Mouse (Mus musculus) telencephalon, adult 2 months (tissue): ENCODE results near the gene Ntn5.

Source experiments
- DNase-seq: peaks from one replicate; pipeline ENCODE4 v3.0.0-alpha.2; 2011; ENCODE audit warnings: low read depth, low spot score

Gene Ntn5

DNA sequence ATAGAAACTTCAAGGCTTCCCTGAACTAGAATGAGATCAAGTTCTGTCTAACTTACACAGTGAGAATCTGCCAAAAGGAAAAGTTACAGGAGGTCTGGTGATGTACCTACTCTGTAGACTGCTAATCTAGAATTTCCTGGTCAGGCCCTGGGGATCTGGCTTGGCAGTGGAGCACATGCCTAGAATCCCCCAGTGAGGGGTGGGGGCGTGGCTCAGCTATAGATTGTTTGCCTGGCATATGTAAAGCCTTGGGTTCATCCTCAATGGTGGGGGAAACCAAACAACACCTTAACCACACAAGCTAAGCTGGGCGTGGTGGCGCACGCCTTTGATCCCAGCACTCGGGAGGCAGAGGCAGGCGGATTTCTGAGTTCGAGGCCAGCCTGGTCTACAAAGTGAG is 14.1 kb downstream of the Ntn5 start:
- DNase-seq: no peak

DNA sequence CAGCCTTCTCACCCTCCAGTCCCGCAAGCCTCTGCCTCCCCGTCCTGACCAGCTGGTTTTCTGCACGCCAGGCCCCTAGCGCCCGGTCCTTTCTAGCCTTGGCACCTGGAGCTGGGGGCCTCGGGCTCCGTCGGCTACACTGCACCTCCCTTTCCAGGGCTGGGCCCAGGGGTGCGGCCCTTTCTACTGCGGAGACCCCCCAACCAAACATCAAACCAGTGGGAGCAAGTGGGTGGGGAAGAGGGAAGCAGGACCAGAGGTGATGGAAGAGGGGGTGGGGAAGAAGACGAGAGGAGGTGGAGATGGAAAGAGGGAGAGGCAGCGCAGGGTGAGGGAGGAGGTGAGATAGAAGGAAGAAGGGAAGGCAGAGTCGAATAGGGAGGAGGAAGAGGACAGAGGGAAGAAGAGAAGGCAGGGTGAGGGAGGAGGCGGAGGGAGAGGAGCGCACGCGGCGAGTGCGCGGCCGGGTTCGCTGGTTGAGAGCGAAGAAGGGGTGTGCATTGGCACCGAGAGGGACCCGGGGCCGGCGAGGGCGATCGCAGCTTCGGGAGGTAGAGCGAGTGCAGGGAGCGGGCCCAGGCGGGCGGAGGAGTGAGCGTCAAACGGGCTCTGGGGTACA is 15.8 kb downstream of the Ntn5 start, which contains the start of gene Car11:
Car11 (plus strand) TSS at position 321 of the 619 bp plus-strand sequence.
- DNase-seq: no peak

DNA sequence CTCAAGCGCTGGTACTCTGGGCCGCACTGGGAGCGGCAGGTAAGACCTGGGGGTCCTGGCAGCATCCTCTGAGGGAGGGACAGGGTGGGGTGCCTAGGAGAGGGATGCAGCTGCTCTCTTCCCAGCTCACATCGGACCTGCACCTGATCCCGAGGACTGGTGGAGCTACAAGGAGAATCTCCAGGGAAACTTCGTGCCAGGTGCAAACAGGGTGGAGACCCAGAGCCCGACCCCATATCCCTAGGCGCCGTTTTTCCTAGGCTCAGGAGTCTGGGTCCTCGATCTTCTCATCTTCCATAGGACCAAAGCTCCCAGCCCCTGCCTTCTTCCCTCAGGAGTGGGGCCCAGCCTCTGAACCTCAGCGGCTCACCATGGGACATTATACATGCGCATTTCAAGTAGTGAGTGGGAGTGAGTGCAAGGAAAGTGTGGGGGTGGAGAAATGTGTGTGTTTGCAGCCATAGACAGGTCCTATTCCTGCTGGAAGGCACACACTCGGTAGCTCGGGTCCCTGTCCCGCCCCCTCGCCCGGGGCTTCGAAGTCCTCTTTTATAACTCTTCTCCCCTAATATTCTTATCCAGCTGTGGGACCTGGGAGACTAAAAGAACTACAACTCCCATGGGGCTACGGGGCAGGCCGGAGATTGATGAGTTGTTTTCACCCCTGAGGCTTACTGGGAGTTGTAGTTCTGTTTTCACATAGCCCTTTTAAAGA is 16.6 kb downstream of the Ntn5 start:
- peak; percentile 92 for DNase-seq

DNA sequence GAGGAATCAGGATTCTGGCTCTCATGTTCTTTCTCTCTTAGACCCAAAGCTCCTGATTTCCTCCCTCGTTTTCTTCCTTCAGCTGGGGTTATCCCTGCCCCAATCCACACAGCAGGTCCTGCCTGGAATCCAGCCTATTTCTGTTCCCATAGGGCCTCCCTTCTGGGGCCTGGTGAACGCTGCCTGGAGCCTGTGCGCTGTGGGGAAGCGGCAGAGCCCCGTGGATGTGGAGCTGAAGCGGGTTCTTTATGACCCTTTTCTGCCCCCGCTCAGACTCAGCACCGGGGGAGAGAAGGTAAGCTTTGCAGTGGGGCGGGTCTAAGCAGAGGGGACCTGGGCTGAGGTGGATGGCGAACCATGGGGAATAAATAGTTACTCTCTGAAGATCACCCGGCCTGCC is 17.2 kb downstream of the Ntn5 start:
- DNase-seq: no peak

DNA sequence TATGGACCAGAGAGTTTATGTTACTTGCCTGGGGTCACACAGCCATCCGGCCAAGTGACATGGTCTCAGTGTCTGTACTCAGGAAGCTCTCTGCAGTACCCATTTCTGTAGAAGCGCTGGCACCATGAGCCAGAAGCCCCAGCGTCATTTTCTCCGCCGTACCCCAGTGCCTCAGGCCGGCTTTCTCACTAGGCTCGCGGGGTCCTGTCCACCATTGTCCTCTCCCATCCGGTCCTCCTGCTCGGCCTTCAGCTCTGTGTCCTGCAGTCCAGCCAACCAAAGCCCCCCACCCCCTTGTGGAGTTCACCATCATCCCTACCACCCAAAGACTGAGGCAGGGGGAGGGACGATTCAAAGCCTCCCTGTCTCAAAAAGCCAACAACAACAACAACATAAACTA is 17.8 kb downstream of the Ntn5 start:
- no peak for DNase-seq

DNA sequence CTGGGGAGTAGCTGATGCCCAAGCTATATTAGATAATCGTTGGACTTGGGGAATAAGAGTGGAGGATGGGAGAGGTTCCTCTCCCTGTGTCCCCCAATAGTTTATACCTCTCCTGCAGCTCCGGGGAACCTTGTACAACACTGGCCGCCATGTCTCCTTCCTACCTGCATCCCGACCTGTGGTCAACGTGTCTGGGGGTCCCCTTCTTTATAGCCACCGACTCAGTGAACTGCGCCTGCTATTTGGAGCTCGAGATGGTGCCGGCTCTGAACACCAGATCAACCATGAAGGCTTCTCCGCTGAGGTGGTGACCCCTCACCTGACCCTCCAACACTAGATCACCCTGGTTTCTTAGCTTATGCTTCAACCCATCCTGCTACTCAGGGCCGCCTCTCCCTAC is 18.5 kb downstream of the Ntn5 start:
- no peak for DNase-seq

DNA sequence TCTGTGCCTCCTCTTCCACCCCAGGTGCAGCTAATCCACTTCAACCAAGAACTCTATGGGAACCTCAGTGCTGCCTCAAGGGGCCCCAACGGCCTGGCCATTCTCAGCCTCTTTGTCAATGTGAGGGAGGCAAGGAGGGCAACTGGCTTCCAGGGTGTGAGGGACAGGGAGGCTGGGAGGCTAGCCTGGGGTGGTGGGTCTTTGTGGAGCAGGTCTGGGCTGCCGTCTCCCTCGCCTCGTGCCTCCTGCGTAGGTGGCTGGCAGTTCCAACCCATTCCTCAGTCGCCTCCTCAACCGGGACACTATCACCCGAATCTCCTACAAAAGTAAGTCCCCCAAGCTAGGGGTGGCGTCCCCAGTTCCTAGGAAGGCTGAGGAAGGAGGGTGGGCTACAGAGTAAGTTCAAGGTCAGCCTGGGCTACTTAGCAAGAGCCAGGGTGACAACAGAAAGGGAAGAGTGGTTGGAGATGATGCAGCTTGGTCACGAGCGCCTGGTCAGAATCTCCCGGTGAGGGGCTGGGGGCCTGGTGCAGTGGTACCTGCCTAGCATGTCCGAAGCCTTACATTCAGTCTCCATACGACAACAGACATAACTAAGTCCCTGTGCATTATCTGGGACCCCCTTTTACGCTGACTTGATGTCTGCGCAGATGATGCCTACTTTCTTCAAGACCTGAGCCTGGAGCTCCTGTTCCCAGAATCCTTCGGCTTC is 19.1 kb downstream of the Ntn5 start:
- no peak for DNase-seq

DNA sequence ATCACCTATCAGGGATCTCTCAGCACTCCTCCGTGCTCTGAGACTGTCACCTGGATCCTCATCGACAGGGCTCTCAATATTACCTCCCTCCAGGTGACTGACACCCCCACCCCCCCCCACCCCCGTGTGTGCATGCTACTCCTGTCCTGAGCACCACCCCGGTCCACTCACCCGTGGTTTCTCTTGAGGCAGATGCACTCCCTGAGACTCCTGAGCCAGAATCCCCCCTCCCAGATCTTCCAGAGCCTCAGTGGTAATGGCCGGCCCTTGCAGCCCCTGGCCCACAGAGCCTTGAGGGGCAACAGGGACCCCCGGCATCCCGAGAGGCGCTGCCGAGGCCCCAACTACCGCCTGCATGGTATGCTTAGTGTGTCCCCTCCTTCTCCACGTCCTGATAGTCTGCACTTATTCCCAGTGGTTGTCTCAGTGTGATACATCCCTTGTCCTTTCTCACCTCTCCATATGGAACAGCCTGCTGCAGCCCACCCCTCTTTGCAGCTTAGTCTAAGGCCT is 19.8 kb downstream of the Ntn5 start:
- DNase-seq: no peak

DNA sequence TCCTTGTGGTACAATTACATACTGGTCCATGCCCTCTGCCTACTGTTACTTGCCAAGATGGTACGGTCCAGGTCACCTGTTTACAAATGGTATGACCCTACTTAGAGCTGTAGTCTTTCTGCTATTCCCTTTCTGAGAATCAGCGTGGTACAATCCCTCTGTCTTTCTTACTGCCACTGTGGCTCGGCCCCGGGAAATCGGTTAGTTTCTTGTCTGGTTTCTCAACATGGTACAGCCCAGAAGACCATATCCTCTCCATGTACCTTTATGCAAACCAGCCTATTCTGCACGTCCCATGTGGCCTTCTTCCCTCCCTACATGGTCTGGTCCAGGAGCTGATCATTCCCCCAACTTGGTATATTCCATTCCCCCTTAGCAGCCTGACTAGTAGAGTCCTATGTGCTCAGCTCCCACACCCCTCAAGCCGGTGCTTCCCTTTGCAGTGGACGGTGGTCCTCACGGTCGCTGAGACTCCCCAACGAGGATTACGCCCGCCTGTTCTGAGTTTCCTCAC is 20.3 kb downstream of the Ntn5 start:
- DNase-seq: peak; percentile 95

DNA sequence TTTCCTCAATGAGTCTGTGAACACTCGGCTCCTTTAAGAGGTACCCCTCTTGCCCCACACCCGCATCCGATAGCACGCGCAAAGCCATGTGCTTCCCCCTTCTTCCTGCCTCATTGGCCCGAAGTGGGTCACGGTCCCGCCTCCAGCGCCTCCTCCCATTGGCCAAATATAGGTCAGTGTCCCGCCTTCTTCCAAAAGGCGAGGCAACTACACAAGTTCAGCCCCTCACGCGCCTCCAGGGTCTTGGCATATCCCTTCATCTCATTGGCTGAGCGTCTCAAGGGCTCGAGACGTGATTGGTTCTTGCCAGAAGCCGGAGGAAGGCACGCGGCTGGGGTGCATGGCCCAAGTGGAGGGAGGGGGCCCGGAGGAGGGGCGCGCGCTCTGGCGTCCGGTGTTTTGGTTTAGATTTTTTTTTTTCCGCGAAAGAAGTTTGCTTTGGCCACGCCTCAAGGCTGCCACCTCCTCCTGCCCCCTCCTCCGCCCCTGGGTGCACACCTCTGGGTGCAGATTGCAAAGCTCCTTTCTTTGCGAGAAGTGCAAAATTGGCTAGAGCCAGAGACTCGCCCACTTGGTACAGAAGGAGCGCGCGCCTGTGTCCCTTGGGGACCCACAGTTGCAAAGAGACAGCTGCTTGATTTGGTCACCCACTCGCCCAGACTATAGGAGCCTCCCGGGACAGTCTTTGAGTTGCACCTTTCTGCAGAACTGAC is 21.1 kb downstream of the Ntn5 start, which contains the start of gene Dbp:
Dbp (plus strand) TSS at position 359 of the 713 bp plus-strand sequence.
- DNase-seq: peak; percentile 100

DNA sequence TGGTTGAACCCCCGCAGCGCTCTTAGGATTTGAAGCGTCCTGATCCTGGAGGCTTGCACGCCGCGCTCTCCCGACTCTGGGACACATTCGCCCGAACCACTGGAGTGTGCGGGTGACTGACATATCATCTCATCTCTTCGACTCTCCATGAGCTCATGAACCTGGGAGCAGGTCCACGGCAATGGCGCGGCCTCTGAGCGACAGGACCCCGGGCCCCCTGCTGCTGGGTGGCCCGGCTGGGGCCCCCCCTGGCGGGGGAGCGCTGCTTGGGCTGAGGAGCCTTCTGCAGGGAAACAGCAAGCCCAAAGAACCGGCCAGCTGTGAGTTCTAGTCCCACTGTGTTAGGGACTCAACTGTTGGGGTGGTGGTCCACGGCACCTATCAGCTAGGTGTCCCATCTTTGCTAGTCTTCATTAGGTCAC is 21.6 kb downstream of the Ntn5 start:
- DNase-seq: no peak

DNA sequence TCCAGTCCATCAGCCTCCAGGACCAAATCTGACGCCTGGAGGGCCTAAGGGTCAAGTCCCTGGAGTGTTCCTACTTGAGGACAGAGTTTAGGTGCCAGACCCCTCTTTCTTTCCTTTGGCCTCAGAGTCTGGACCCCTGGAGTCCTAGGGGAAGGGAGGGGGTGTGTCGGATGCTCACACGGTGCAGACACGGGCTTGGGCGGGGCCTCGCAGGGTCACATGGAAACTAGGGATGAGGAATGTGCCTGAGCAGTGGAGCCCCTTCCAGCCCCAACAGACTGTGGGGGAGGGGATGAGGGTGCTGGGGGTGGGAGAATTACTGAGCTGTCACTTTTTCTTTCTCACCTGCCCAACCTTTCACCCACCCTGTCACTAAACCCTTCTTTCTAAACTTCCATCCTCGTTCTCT is 22.1 kb downstream of the Ntn5 start:
- no peak for DNase-seq

DNA sequence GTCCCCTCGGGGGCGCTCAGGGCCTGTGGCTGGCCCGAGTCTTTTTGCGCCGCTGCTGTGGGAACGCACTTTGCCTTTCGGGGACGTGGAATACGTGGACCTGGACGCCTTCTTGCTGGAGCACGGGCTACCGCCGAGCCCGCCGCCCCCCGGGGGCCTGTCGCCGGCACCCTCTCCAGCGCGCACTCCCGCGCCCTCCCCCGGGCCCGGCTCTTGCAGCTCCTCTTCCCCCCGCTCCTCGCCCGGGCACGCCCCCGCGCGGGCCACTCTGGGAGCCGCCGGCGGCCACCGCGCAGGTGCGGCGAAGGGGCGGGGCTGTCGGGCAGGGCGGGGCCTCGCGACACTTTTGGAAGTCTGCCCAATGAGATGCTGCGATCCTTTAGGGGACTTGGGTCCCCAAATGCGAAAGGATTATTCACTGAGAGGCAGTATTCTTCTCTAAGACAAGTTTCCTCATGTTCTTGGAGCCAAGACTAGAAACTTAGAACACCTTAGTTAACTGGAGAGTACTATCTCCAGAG is 23.0 kb downstream of the Ntn5 start:
- DNase-seq: no peak

DNA sequence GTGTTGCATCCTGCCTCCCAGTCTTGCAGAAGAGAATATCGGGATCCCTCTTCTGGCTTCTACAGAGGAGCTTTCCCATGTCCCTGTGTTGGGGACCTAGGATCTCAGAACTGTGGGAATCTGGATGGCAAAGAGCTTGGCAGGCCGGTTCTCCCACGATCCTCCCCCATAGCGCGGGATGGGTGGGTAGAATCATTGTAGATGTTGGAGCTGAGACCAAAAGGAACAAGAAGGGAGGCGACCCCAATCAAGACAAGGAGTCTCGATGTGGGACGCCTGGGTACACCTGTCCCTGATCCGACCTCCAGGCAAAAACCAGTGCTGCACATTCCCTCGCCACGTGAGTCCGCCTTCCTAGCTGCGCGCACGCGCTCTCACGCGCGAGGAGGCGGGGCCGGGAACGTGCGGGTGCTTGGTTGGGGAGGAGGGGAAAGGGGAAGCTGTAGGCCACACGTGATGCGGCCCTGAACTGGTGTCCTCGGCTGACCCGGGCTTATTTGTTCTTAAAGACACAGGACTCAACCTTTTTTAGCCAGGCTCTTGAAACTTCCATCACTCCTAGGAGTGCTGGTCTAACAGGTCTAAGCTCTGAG is 23.6 kb downstream of the Ntn5 start:
- DNase-seq: peak; percentile 84

DNA sequence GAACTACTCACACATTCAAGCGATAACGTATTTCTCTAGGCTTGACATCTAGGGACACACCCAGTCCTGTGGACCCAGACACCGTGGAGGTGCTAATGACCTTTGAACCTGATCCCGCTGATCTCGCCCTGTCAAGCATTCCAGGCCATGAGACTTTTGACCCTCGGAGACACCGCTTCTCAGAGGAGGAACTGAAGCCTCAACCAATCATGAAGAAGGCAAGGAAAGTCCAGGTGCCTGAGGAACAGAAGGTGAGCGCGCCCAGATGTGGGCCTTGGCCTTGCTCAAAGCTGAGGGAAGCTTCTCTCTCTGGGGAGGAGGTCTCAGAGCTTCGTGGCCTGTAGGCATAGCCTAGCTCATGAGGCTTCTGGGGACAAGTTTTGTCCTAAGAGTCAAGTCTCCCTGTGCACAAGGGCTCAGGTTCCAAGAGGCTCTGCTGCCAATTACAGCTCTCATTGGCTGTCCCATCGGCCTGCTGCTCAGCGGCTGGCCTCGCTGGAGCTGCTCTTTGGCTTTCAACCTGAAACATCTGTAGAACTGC is 24.5 kb downstream of the Ntn5 start:
- DNase-seq: no peak

DNA sequence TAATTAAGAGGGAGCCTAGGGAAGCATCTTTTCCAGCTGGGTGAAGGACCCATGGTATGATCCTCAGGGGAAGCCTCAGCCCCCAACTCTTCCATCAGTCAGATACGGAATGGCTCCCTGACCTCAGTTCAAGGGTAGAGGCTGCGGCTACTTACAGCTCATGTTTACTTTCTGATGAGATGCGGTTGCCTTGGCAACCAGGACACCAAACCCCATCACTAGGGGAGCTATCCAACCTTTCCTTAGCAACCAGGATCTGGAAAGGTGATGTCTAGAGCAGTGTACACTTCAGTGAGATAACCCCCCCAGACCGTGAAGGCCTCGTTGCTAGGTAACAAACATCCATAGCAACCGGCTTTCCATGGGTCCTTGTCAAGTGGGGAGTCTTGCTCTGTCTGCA is 25.2 kb downstream of the Ntn5 start:
- DNase-seq: no peak

DNA sequence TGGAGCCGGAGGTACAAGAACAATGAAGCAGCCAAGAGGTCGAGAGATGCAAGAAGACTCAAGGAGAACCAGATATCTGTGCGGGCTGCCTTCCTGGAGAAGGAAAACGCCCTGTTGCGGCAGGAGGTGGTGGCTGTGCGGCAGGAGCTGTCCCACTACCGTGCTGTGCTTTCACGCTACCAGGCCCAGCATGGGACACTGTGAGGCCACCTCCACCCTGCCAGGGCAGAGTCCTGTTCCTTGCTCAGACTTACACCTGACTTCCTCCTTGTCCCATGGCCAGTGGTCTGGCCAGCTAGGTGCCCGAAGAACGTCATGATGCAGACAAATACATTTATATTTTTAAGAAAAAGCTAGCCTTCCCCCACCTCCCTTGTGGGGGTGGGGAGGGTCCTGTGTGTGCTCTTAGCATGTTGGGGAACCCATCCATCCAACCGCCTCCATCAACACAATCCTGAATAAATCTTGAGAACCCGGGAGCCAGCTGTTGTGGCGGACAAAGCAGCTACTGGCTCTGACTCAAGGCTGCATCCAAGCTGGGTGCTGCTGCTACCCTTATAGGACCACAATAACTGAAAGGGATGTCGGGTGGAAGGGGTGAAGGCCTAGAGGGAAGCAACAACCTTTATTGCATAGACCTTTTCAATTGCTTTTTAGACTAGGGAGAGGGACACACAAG is 26.0 kb downstream of the Ntn5 start:
- DNase-seq: no peak

DNA sequence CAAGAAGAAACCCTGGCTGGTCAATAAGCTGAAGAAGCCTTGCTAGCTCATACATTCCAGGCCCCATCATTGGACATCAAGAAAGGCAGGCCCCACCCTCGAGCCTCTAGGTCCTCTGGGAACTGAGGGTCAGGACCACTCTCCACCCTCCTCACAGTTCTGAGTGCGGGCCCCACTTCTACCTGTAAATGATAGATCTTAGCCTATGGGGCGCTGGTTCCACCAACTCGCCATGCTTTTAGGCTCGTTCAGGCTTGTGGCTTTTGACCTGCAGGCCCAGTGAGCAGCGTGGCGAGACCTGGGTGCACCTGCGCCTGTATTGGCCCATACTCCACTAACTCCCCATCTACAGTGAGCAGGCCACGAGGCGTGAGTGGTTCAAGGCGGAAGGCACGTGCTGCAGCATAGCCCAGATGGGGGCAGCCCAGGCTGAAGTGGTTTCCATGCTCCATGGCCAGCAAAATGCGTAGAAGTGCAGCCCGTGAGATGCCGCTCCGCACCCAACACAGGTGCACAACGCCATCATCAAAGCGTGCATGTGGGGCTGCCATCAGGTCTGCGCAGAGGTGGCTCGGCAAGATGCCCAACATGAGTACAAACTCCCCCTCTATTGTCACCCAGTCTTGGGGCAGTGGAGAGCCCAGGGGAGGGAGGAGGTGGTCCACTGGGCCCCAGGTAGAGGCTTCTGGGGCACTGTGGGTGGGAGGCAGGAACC is 26.8 kb downstream of the Ntn5 start:
- DNase-seq: no peak

DNA sequence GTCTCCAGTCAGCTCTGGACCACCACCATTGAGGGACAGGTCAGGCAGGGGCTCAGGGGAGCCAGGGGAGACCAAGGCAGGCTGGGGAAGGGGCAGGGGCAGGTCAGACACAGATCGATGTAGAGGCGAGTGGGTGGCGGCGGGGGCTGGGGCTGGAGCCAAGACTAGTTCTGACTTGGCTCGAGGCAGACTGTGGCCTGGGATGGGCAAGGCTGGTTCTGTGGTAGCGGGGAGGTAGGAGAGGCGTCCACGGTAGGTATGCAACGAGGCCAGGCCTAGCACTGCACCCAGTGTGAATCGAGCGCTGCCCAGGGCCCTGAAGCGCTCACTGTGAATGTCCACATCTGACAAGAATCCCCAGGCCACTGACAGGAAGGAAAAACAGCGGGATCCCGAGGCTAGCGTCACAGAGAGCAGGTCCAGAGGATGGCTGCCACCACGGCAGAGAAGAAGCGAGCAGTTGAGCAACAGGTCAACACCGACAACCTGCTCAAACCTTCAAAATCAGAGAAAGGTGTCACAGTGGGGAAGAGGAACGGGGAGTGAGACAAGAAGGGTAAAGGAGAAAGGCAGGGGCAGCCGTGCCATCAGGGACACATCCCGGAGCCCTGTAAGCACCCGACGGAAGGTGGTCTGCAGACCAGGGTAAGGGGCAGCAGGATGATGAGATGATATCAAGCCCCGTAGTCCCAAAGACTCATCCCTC is 27.6 kb downstream of the Ntn5 start:
- no peak for DNase-seq
